Mouse (Mus musculus) testis, adult 2 months (tissue): ENCODE measurements at regions not wholly inside any gene's neighbourhood (a gene's known extent, or its start where the extent isn't known, plus 50 kb on each side); places are given as distances from the start of the nearest gene placed in this dataset.

Experiments
- H3K27ac ChIP-seq: fragments of 200-500 bp; 2 replicates; pipeline ENCODE4 v1.5.1; 2012; ENCODE audit warnings: low read depth, low read length; ENCODE audit not compliant: control insufficient read depth, insufficient read depth
- H3K27me3 ChIP-seq: fragments of 200-500 bp; 2 replicates; pipeline ENCODE4 v1.6.1; 2012; ENCODE audit warnings: mild to moderate bottlenecking, low read length, moderate library complexity; ENCODE audit not compliant: control insufficient read depth, insufficient read depth
- H3K36me3 ChIP-seq: fragments of 200-500 bp; 2 replicates; pipeline ENCODE4 v1.6.1; 2012; ENCODE audit warnings: mild to moderate bottlenecking, low read length; ENCODE audit not compliant: control insufficient read depth, insufficient read depth
- H3K4me1 ChIP-seq: fragments of 200-500 bp; 2 replicates; pipeline ENCODE4 v1.6.1; 2012; ENCODE audit warnings: low read length; ENCODE audit not compliant: control insufficient read depth, insufficient read depth
- H3K4me3 ChIP-seq: fragments of 200-500 bp; 2 replicates; pipeline ENCODE4 v1.5.1; 2012; ENCODE audit warnings: low read depth, mild to moderate bottlenecking, low read length, moderate library complexity, mixed read lengths; ENCODE audit not compliant: control insufficient read depth
- CTCF ChIP-seq: fragments of 200-500 bp; IDR thresholded peaks from 2 replicates; pipeline ENCODE4 v1.5.1; 2012; ENCODE audit warnings: low read depth, mild to moderate bottlenecking, inconsistent platforms, low read length, moderate library complexity; ENCODE audit not compliant: control insufficient read depth, insufficient read depth, insufficient replicate concordance
- POLR2A ChIP-seq: fragments of 200-500 bp; IDR thresholded peaks from 2 replicates; pipeline ENCODE4 v1.6.1; 2012; ENCODE audit warnings: low read depth, mild to moderate bottlenecking, inconsistent platforms, low read length, moderate library complexity; ENCODE audit not compliant: control insufficient read depth

- Histone ChIP-seq H3K27ac (no peak overlapping the region), H3K4me1 (no peaks in the 10 kb centered on the region), H3K4me3 (no peak overlapping the region), H3K27me3 (no peaks in the 10 kb centered on the region), H3K36me3 (no peaks in the 10 kb centered on the region)
- no peak for TF ChIP-seq POLR2A
- no peak for TF ChIP-seq CTCF
These were observed 244.6 kb upstream of the Fn1 start for GRCm38 (mm10) chr1:71897464-71898051.

- Histone ChIP-seq H3K4me3 (no peak overlapping the region), H3K27me3 (no peaks in the 10 kb centered on the region), H3K36me3 (no peaks in the 10 kb centered on the region), H3K4me1 (no peaks in the 10 kb centered on the region), H3K27ac (no peak overlapping the region)
- TF ChIP-seq POLR2A, result no peak
- no peak for TF ChIP-seq CTCF
These were observed 243.2 kb upstream of the Fn1 start for GRCm38 (mm10) chr1:71896141-71896725.

GRCm38 (mm10) chr1:71893636-71894035 is 240.6 kb upstream of the Fn1 start:
- no peak overlapping the region for H3K27ac ChIP-seq
- no peaks in the 10 kb centered on the region for H3K36me3 ChIP-seq
- H3K4me1 ChIP-seq, result no peaks in the 10 kb centered on the region
- no peak overlapping the region for H3K4me3 ChIP-seq
- TF ChIP-seq POLR2A (no peak), CTCF (no peak)
- no peaks in the 10 kb centered on the region for H3K27me3 ChIP-seq

GRCm38 (mm10) chr1:71887809-71888208 is 234.8 kb upstream of the Fn1 start:
- TF ChIP-seq POLR2A (no peak), CTCF (no peak)
- H3K4me1 ChIP-seq, result no peaks in the 10 kb centered on the region
- H3K27me3 ChIP-seq, result no peaks in the 10 kb centered on the region
- H3K27ac ChIP-seq, result no peak overlapping the region
- no peak overlapping the region for H3K4me3 ChIP-seq
- no peaks in the 10 kb centered on the region for H3K36me3 ChIP-seq

- Histone ChIP-seq H3K27me3 (no peaks in the 10 kb centered on the region), H3K4me1 (no peaks in the 10 kb centered on the region), H3K36me3 (no peaks in the 10 kb centered on the region), H3K27ac (no peak overlapping the region), H3K4me3 (no peak overlapping the region)
- TF ChIP-seq POLR2A (no peak), CTCF (no peak)
These were observed 233.9 kb upstream of the Fn1 start for GRCm38 (mm10) chr1:71886903-71887302.

- H3K4me3 ChIP-seq, result no peak overlapping the region
- TF ChIP-seq POLR2A, result no peak
- TF ChIP-seq CTCF, result no peak
- no peaks in the 10 kb centered on the region for H3K4me1 ChIP-seq
- H3K36me3 ChIP-seq, result no peaks in the 10 kb centered on the region
- H3K27ac ChIP-seq, result no peak overlapping the region
- H3K27me3 ChIP-seq, result no peaks in the 10 kb centered on the region
These were observed 233.2 kb upstream of the Fn1 start for GRCm38 (mm10) chr1:71886233-71886632.

- TF ChIP-seq POLR2A (no peak), CTCF (no peak)
- H3K27me3 ChIP-seq, result no peaks in the 10 kb centered on the region
- H3K4me1 ChIP-seq, result no peaks in the 10 kb centered on the region
- H3K27ac ChIP-seq, result no peak overlapping the region
- no peak overlapping the region for H3K4me3 ChIP-seq
- H3K36me3 ChIP-seq, result no peaks in the 10 kb centered on the region
These were observed 228.9 kb upstream of the Fn1 start for GRCm38 (mm10) chr1:71881851-71882250.
